Mouse (Mus musculus): ENCODE measurements at regions not wholly inside any gene's neighbourhood (a gene's known extent, or its start where the extent isn't known, plus 50 kb on each side); places are given as distances from the start of the nearest gene placed in this dataset.

DNA sequence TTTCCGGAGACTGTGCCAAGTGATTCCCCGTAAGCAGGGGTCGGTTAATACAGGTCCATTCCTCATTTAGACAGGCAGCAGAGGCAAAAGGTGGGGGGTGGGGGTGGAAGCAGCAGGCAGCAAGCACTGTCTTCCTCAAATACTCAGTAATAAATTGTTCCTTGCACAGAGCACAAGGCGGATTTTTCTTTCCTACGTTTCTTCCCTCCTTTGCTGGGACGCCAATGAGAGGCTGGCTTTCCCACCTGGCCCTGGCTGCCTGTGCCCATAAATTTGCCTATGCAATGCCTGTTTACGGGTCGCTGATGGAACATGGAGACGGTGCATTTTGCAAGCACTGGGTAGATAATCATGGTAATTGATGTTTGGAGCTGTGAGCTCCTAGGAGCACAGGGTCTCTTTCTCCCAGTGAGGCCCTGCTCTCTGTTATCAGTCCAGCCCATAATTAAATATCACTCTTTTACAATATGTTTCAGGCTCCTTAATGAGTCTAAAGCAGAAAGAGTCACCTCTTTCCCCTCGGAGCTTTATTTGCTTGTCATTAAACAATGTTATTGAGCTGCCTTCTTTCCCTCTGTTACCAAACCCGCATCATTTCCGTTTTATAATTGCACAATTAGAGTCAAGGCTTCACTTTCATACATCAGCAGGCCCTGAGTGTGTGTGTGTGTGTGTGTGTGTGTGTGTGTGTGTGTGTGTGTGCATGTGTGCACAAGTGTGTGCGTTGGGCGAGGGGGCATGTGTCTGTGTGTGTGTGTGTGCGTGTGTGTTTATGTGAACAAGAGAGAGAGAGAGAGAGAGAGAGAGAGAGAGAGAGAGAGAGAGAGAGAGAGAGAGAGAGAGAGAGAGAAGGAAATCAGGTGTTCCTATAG, 452.7 kb upstream of the Pou3f3 start:
- 69% methylated on average over 13 of the region's 15 CpGs for WGBS
- H3K4me2 ChIP-seq (ENCODE audit: low read length): no peak overlapping the region

DNA sequence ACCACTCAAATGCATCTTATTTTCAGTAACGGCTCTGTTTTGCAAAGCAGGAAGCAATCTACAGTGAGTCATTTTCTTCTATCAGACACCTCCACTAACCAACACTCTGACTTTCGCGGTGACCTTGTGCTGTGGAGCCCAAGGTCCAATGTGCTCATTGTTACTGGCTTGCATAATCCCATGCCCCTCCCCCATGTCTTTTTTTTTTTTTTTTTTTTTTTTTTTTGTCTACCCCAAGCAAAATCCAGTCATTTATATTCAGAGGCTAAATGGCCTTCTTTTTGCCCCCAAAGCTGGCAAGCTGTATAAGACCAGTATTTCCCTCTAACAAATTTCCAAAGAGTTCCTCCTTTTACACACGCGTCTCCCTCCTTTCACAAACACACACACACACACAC, 452.1 kb upstream of the Pou3f3 start:
- Histone ChIP-seq H3K9ac (ENCODE audit: low read length) (no peak overlapping the region), H3K4me2 (ENCODE audit: low read length) (peak overlapping the region; percentile 46), H3K4me1 (ENCODE audit: control insufficient read depth in 2 of 2, insufficient read depth in 2 of 2, low read length in 2 of 2) (peaks cover 0 to 6% of the 10 kb centered on the region in 2 experiments; a peak in 3 of 4 replicates), H3K36me3 (ENCODE audit: control insufficient read depth, insufficient read depth, low read length) (no peaks in the 10 kb centered on the region), H3K27ac (replicated peaks in 1 of 2; ENCODE audit: control insufficient read depth in 1 of 2, insufficient read depth in 1 of 2, low read depth in 2 of 2, low read length in 2 of 2) (no peak overlapping the region), H3K27me3 (ENCODE audit: control insufficient read depth, insufficient read depth, low read length) (no peaks in the 10 kb centered on the region), H3K9me3 (ENCODE audit: control insufficient read depth, low read length) (no peaks in the 10 kb centered on the region), H3K4me3 (ENCODE audit: control insufficient read depth in 1 of 2, insufficient read depth in 1 of 2, low read depth in 1 of 2, low read length in 2 of 2) (no peak overlapping the region)
- no peak for ATAC-seq (ENCODE audit: insufficient number of reproducible peaks, insufficient read depth, low FRiP score, low read depth)
- WGBS: 29% methylated on average over 5 of the region's 5 CpGs

More for the DNA sequence above, 452.7 kb upstream of the Pou3f3 start:
- H3K27ac ChIP-seq (replicated peaks in 1 of 2; ENCODE audit: control insufficient read depth in 1 of 2, insufficient read depth in 1 of 2, low read depth in 2 of 2, low read length in 2 of 2): no peak overlapping the region
- H3K27me3 ChIP-seq (ENCODE audit: control insufficient read depth, insufficient read depth, low read length): no peaks in the 10 kb centered on the region
- no peak overlapping the region for H3K9ac ChIP-seq (ENCODE audit: low read length)
- H3K9me3 ChIP-seq (ENCODE audit: control insufficient read depth, low read length): no peaks in the 10 kb centered on the region
- H3K4me3 ChIP-seq (ENCODE audit: control insufficient read depth in 1 of 2, insufficient read depth in 1 of 2, low read depth in 1 of 2, low read length in 2 of 2): no peak overlapping the region
- peaks cover 0 to 6% of the 10 kb centered on the region in 2 experiments; a peak in 3 of 4 replicates for H3K4me1 ChIP-seq (ENCODE audit: control insufficient read depth in 2 of 2, insufficient read depth in 2 of 2, low read length in 2 of 2)
- ATAC-seq (ENCODE audit: insufficient number of reproducible peaks, insufficient read depth, low FRiP score, low read depth): no peak
- H3K36me3 ChIP-seq (ENCODE audit: control insufficient read depth, insufficient read depth, low read length): no peaks in the 10 kb centered on the region

DNA sequence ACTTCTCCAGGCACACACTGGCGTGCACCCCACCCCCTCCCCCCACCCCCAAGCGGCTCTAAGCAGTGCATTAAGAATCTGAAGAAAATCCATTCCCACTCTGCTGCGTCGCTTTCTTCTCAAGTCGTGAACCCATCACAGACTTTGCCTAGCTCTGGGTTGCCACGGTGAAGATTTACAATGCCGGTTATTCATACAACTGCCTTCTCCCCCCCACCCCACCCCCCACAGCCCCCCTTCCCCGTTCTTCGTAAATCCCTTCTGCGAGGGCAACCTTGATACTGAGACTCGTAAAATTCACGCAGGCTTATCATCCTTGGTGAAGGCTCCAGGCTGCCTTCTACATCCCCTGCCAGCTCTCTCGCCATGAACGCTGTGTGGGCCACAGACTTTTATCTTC, 451.7 kb upstream of the Pou3f3 start:
- WGBS: 14% methylated on average over 14 of the region's 14 CpGs
- Histone ChIP-seq H3K4me3 (ENCODE audit: control insufficient read depth in 1 of 2, insufficient read depth in 1 of 2, low read depth in 1 of 2, low read length in 2 of 2) (no peak overlapping the region), H3K27me3 (ENCODE audit: control insufficient read depth, insufficient read depth, low read length) (no peaks in the 10 kb centered on the region), H3K36me3 (ENCODE audit: control insufficient read depth, insufficient read depth, low read length) (no peaks in the 10 kb centered on the region), H3K27ac (replicated peaks in 1 of 2; ENCODE audit: control insufficient read depth in 1 of 2, insufficient read depth in 1 of 2, low read depth in 2 of 2, low read length in 2 of 2) (no peak overlapping the region), H3K9ac (ENCODE audit: low read length) (no peak overlapping the region), H3K9me3 (ENCODE audit: control insufficient read depth, low read length) (no peaks in the 10 kb centered on the region), H3K4me1 (ENCODE audit: control insufficient read depth in 2 of 2, insufficient read depth in 2 of 2, low read length in 2 of 2) (peaks cover 0 to 6% of the 10 kb centered on the region in 2 experiments; a peak in 3 of 4 replicates), H3K4me2 (ENCODE audit: low read length) (peak overlapping the region; percentile 46)
- ATAC-seq (ENCODE audit: insufficient number of reproducible peaks, insufficient read depth, low FRiP score, low read depth): no peak

DNA sequence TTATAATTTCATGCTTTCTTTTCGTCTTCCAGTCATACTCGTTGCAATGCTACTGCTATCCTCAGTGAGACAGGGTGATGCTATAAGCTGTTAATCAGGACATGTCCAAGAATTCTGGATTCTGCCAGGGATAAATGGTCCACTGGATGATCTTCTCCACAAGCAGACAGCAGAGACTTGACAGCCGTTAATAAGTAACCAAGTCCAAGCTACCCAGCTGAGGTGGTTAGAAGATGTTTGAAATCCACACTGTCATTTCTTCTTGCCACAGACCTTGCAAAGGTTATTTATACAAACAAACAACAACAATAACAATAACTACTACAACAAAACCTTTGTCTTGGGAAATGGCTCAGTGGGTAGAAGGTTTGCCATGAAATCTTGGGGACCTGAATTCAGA, 443.2 kb upstream of the Pou3f3 start:
- Histone ChIP-seq H3K9ac (ENCODE audit: low read length) (no peak overlapping the region), H3K4me3 (ENCODE audit: control insufficient read depth in 1 of 2, insufficient read depth in 1 of 2, low read depth in 1 of 2, low read length in 2 of 2) (no peak overlapping the region), H3K9me3 (ENCODE audit: control insufficient read depth, low read length) (no peaks in the 10 kb centered on the region), H3K4me1 (ENCODE audit: control insufficient read depth in 2 of 2, insufficient read depth in 2 of 2, low read length in 2 of 2) (peaks cover 0 to 2% of the 10 kb centered on the region in 2 experiments; a peak in 1 of 4 replicates), H3K36me3 (ENCODE audit: control insufficient read depth, insufficient read depth, low read length) (no peaks in the 10 kb centered on the region), H3K4me2 (ENCODE audit: low read length) (no peak overlapping the region), H3K27ac (replicated peaks in 1 of 2; ENCODE audit: control insufficient read depth in 1 of 2, insufficient read depth in 1 of 2, low read depth in 2 of 2, low read length in 2 of 2) (no peak overlapping the region), H3K27me3 (ENCODE audit: control insufficient read depth, insufficient read depth, low read length) (no peaks in the 10 kb centered on the region)
- ATAC-seq (ENCODE audit: insufficient number of reproducible peaks, insufficient read depth, low FRiP score, low read depth): no peak
- 84% methylated on average over 3 of the region's 3 CpGs for WGBS

DNA sequence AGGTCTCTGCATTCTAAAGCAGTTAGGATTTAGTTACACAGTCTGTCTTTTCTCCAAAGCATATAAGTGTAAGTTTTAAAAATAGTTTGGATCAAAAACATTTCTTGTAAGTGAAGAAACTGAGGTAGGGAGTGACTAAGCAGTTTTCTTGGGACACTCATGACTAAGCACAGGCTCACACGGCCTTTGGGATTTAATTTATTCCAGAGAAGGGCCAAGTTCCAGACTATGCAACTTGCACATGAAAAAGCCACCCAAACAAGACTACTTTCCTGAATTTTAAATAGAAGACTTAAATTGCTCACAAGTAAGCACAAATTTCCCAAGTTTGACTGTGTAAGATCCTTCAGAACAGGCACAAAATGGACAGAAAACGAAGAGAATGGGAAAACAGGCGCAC, 441.8 kb upstream of the Pou3f3 start:
- Histone ChIP-seq H3K36me3 (ENCODE audit: control insufficient read depth, insufficient read depth, low read length) (no peaks in the 10 kb centered on the region), H3K9ac (ENCODE audit: low read length) (no peak overlapping the region), H3K4me3 (ENCODE audit: control insufficient read depth in 1 of 2, insufficient read depth in 1 of 2, low read depth in 1 of 2, low read length in 2 of 2) (no peak overlapping the region), H3K4me2 (ENCODE audit: low read length) (no peak overlapping the region), H3K27me3 (ENCODE audit: control insufficient read depth, insufficient read depth, low read length) (no peaks in the 10 kb centered on the region), H3K27ac (replicated peaks in 1 of 2; ENCODE audit: control insufficient read depth in 1 of 2, insufficient read depth in 1 of 2, low read depth in 2 of 2, low read length in 2 of 2) (no peak overlapping the region), H3K4me1 (ENCODE audit: control insufficient read depth in 2 of 2, insufficient read depth in 2 of 2, low read length in 2 of 2) (peaks cover 6 to 11% of the 10 kb centered on the region in 2 experiments), H3K9me3 (ENCODE audit: control insufficient read depth, low read length) (no peaks in the 10 kb centered on the region)
- 79% methylated on average over 3 of the region's 3 CpGs for WGBS
- no peak for ATAC-seq (ENCODE audit: insufficient number of reproducible peaks, insufficient read depth, low FRiP score, low read depth)

DNA sequence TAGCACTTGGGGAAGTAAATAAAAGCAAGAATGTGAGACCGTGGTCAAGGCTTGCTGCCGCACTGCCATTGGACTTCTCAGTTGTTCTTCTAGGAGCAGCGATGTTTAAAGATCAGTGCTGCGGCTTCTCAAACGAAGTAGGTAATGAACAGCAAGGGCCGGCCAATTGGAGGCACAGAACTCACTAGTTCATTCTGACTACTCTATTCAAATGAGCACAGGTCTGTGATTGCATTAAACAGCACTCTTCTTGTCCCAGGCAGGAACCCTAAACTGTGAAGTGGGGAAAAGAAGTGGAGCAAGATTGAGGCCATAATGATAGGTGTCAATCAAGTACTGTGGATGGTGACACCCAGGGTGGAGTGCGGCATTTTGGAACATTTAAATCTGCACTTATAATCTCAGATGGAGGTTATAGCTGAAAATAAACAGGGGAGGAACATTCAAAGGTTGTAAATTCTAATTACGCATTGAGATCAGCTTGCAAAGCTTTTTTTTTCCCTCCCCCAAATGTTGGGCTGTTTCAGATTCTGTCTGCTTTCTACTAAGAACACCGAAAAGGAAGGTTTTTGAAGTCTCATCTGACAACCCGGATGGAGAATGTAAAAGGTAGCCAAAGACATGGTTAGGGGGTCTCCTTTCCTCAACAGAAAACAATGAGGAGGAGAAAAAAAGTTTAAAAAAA, 438.5 kb upstream of the Pou3f3 start:
- no peaks in the 10 kb centered on the region for H3K36me3 ChIP-seq (ENCODE audit: control insufficient read depth, insufficient read depth, low read length)
- H3K9ac ChIP-seq (ENCODE audit: low read length): no peak overlapping the region
- no peak overlapping the region for H3K4me2 ChIP-seq (ENCODE audit: low read length)
- H3K27ac ChIP-seq (replicated peaks in 1 of 2; ENCODE audit: control insufficient read depth in 1 of 2, insufficient read depth in 1 of 2, low read depth in 2 of 2, low read length in 2 of 2): no peak overlapping the region
- H3K9me3 ChIP-seq (ENCODE audit: control insufficient read depth, low read length): no peaks in the 10 kb centered on the region
- H3K4me1 ChIP-seq (ENCODE audit: control insufficient read depth in 2 of 2, insufficient read depth in 2 of 2, low read length in 2 of 2): peaks cover 9 to 11% of the 10 kb centered on the region in 2 experiments
- no peak for ATAC-seq (ENCODE audit: insufficient number of reproducible peaks, insufficient read depth, low FRiP score, low read depth)
- H3K27me3 ChIP-seq (ENCODE audit: control insufficient read depth, insufficient read depth, low read length): no peaks in the 10 kb centered on the region
- 86% methylated on average over 10 of the region's 10 CpGs for WGBS
- H3K4me3 ChIP-seq (ENCODE audit: control insufficient read depth in 1 of 2, insufficient read depth in 1 of 2, low read depth in 1 of 2, low read length in 2 of 2): no peak overlapping the region

DNA sequence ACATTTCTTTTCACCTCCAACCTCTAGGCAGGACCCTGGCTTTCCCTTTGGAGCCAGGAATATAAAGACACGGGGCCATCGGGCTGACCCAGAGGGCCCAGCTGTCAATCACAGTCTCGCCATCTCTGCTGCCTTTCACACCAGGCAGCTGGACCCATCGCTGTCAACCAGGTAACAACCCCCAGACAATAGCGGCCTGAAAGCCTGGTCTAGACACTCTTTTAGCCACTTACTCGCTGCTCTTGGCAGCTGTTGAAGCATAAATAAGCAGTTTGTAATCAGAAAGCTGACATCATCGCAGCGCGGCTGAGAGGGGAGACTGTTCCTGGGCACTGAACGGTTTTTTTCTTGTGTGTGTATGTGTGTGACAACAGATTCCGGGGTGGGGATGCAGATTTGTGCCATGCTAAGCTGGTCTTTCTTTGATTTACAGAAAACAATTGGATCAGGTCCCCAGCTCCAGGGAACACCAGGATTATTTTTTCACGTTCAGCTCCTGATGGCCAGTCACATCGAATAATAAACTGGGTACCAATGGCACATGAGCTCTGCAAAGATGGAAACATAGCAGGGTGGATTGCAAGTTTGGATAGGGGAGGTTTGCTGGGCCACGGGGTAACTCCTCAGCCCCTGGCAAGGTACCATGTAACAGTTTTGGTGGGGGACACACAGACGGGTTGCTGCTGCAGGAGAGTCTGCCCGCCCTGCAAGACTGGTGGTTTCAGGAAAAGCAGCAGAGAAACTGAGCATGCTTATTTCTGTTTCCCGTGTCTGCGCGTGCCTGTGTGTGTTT, 437.6 kb upstream of the Pou3f3 start:
- peaks cover 9 to 11% of the 10 kb centered on the region in 2 experiments for H3K4me1 ChIP-seq (ENCODE audit: control insufficient read depth in 2 of 2, insufficient read depth in 2 of 2, low read length in 2 of 2)
- no peak for ATAC-seq (ENCODE audit: insufficient number of reproducible peaks, insufficient read depth, low FRiP score, low read depth)
- H3K27me3 ChIP-seq (ENCODE audit: control insufficient read depth, insufficient read depth, low read length): no peaks in the 10 kb centered on the region; the same call in 1 of the 2 replicates
- H3K9ac ChIP-seq (ENCODE audit: low read length): peak overlapping the region; percentile 34; the same call in 1 of the 2 replicates
- H3K4me3 ChIP-seq (ENCODE audit: control insufficient read depth in 1 of 2, insufficient read depth in 1 of 2, low read depth in 1 of 2, low read length in 2 of 2): peak overlapping the region in 1 of 2 experiments; percentile 8; a peak in 2 of 4 replicates
- H3K36me3 ChIP-seq (ENCODE audit: control insufficient read depth, insufficient read depth, low read length): no peaks in the 10 kb centered on the region
- H3K9me3 ChIP-seq (ENCODE audit: control insufficient read depth, low read length): no peaks in the 10 kb centered on the region
- no peak overlapping the region for H3K27ac ChIP-seq (replicated peaks in 1 of 2; ENCODE audit: control insufficient read depth in 1 of 2, insufficient read depth in 1 of 2, low read depth in 2 of 2, low read length in 2 of 2)
- 33% methylated on average over 19 of the region's 19 CpGs for WGBS
- H3K4me2 ChIP-seq (ENCODE audit: low read length): peak overlapping the region; percentile 58

Measured in heart, embryonic 14.5 days (tissue).